Mouse (Mus musculus): ENCODE data around the gene Olfr979.

GRCm38 (mm10) chr9:40050138-40050537 is 46.9 kb upstream of the Olfr979 start:
- TF ChIP-seq CTCF (IDR thresholded peaks at IDR 0.05; ENCODE audit: extremely low read depth, insufficient read depth, insufficient read length, insufficient replicate concordance) (no peak), POLR2A (IDR thresholded peaks at IDR 0.05; ENCODE audit: low read depth, low read length) (no peak)
